Mouse (Mus musculus) mouse embryonic stem cell (cell line): ENCODE data around the gene Cdcp1.

ENCODE experiments used
- in situ Hi-C, 2 experiments: fragments of 300-500 bp; cut with MboI; formaldehyde crosslinking; loops; 1 replicate in 1 of 2; 3 replicates in 1 of 2; pipeline ENCODE4 v1.14.3; 2019 to 2020; ENCODE audit warnings: low sequenced_read_pairs in 2 of 2, low pct_unique_long_range_greater_than_20kb in 1 of 2, mixed read lengths in 1 of 2; ENCODE audit not compliant: unreplicated experiment in 1 of 2

Gene Cdcp1

DNA sequence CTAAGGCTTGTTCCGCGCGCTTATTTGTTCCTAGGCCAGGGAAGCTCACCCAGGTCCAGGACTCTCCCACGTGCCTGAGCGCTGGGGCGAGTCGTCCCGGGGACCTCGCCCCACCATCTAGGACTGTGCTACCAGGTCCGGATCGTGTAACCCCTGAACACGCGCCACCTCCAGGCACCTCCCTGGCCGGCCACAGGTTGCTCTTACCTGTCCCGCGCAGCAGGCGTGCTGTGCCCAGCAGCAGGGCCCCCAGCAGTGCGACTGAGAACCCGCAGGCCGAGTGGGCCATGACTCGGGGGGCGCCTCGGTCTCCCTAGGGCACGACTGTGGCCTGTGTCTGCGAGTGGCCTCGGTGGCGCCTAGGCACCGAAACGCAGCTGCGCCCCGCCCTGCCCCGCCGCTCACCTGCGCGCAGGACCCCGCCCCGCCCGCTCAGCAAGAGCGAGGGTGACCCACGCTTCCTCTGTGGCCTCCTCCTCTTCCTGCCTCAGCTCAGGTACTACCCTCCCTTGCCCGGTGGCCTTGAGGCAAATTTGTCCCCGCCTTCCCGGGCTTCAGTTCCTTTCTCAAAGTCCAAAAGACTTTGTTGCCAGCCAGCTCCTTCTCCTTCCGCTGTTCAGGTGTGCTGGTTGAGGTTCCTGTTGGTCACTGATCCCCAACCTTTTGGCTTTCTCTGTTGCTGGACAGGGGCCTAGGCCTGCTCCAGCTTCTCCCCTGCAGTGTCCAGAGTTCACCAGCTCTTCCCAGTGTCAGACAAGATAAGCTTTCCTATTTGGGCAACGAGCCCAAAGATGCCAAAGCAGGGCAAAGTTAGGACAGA, at the start of gene Cdcp1:
TSS of gene Cdcp1 (minus strand) at position 418 of the 820 bp plus-strand sequence.
- in situ Hi-C loops = no loop called here

DNA sequence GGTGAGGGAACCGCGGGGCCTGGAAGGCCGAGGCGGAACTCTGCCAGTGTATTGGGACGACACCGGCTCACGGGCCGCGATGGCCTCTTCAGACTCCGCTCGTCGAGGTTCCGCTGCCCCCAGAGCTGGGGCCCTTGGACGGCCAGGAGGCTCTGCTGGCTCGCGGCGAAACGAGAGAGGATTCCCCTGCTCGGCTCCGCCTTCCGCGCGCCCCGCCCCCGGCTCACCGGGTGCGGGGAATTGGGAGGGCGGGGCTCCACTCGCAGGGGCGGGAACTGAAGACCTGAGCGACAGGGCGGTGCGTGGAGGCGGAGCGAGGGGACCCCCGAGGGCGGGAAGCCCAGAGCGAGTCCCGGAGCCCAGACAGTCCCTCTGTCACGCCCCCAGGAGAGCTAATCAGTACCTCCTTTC, 44.8 kb upstream of the Cdcp1 start, which contains the start of gene Tmem158:
TSS of gene Tmem158 (minus strand) at position 154 of the 411 bp plus-strand sequence.
- in situ Hi-C loops = loop anchor here in 1 of 2 experiments (10.0 to 25.0 kb wide), 2 partner anchors 104 to 252 kb away; partner anchors contain the start of gene Lars2

DNA sequence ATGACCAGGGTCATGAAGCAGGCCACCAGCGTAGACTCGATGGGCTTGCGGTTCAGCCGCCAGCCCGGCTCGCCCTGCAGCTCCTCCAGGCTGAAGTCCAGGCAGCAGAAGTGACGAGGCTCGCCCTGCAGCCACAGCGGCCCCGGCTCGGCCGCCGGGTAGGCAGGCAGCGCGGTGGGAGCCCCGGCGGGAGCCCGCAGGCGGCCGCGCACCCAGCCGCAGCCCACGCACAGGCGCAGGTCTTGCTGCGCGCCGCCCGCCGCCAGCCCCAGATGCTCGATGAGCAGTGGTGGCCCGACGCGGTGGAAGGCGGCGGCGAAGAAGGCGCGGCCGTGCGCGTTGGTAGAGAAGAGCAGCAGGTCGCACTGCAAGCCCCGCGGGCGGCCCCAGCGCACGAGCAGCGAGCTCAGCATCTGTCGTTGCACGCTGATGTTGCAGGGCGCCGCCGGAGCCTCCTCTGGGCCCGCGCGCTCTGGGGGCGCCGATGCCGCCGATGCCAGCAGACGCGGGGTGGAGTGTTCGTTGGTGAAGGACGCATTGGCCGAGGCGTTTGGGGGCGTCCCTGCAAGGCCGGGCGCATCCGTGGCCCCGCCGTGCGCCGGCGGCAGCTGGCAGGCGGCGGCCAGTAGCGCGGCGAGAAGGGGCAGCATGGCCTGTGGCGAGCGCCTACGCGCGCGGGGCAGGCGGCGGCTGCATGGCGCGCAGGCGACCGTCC, 44.2 kb upstream of the Cdcp1 start:
- in situ Hi-C loops = loop anchor here (10.0 to 25.0 kb wide), 3 partner anchors 105 to 252 kb away; partner anchors contain the start of gene Lars2 (in 1 of the 2)

DNA sequence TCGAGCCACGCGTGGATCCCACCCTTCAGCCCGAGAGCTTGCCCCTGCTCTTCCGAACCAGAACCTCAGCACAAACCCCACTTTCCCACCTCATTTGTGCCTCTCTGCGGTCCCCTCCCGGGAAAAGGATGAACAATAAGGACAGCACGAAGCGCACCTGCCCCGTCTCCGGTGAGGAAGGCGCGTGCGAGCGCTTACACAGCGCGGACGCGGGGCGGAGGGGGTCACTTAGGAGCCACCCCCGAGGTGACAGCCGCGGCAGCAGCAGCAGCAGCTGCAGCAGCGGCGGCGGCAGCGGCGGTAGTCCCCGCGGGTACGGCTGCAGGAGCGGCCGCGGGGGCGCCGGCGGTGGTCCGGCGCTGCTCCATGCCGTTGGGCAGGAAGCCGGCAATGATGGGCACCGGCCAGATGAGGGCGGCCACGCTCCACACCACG, 43.6 kb upstream of the Cdcp1 start:
- in situ Hi-C loops = loop anchor here (10.0 to 25.0 kb wide), 2 partner anchors 175 to 253 kb away; no protein-coding TSS in a partner anchor

DNA sequence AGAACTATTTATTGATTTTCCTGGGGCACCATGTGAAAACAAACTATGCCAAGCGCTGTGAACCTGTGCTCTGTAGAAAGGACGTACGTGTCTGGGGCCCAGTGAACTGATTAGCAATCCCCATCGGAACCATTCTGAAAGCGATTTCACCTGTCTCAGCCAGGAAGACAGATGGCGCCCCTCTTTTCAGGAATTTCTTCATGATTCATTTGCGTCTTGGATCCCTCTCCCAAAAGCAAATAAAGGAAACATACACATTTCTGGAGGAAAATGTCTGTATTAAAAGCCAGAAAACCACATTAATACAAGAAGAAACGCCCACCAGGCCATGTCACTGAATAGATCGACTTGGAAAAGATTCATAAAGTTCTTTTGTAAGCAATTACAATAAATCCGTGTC, 43.0 kb upstream of the Cdcp1 start:
- in situ Hi-C loops = loop anchor here (10.0 to 25.0 kb wide), 2 partner anchors 176 to 254 kb away; no protein-coding TSS in a partner anchor

DNA sequence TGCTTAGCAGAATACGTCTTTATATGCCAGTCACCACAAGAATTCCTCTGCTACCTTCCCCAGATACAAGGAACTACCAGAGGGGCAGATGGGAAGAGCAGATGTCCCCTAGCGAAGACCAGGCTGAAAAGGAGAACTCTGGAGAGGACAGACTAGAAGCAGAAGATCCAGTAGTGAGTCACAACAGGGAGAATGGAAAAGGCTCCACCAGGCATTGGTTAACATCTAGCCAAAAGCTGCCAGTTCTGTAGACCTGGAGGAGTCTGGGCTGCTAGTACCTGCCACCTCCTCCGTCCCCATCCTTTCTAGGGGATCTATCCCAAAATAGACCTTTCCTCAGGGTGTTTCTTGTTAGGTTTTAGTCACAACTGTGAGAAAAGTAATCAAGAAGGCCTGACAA, 39.9 kb upstream of the Cdcp1 start:
- in situ Hi-C loops = loop anchor here (10.0 to 25.0 kb wide), 2 partner anchors 179 to 257 kb away; no protein-coding TSS in a partner anchor

DNA sequence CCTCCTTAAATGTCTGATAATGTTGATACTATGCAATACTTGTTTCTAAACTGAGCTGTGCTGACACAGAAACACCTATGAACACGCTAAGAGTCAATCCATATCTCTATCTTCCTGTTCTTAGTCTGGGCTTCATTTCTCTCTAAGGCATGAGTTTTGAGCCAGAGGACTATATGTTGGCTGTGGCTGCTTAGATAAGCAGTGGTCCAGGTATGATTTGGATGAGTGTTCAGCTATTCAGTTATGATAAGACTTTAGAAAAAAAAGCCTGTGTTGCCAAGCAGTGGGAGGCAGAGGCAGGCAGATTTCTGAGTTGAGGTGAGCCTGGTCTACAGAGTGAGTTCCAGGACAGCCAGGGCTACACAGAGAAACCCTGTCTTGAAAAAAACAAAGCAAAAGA, 32.2 kb upstream of the Cdcp1 start:
- in situ Hi-C loops = no loop called here

DNA sequence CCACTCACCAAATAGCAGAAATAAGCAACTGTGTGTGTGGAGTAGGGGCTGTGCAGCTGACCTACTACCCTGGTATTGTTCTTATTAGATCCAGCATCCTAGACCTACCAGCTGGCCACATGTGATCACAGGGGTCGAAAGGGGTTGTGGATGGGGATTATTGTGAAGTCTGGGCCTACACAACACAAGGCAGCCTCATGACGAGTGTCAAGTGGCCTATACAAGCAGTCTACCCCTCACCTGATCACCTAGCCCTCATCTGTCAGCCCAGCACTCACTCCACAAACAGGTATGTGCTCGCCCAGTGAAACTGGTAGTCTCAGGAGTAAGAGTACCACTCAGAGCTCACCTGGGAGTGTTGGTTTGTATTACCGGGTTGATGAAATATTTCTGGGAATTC, 29.3 kb upstream of the Cdcp1 start:
- in situ Hi-C loops = no loop called here

DNA sequence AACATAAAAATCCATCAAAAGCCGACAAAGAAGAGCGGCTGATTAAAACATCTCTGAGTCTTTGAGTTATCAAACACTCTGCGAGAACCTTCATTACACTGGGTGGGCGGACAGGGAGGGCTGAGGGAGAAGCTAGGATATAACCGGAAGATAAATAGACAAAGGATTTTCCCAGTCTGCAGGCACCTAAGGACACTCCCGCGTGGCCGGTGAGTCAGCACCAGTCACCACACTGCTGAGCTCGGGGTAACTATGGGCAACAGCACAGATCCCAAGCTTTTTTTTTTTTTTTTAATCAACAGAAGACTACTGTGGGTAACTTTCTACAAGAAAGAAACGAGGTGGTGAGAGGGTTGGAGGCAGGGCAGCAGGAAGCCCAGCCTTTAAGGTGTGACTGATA, 28.1 kb upstream of the Cdcp1 start:
- in situ Hi-C loops = no loop called here

DNA sequence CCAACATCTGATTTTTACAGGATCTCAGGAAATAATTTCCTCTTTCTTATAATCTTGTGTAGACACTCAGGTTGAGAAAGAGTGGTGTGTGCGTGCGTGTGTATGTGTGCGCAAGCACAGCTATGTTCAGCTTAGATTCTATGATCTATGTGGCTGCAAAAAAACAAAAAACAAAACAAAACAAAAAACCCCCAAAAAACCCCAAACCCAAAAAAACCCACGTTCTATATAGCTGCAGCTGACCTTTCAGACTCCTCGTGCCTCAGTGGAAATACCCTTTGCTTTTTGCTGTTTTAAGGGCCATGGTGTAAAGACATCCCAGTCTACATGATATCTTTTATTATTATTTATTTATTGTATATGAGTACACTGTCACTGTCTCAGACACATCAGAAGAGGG, 25.4 kb upstream of the Cdcp1 start:
- in situ Hi-C loops = no loop called here

DNA sequence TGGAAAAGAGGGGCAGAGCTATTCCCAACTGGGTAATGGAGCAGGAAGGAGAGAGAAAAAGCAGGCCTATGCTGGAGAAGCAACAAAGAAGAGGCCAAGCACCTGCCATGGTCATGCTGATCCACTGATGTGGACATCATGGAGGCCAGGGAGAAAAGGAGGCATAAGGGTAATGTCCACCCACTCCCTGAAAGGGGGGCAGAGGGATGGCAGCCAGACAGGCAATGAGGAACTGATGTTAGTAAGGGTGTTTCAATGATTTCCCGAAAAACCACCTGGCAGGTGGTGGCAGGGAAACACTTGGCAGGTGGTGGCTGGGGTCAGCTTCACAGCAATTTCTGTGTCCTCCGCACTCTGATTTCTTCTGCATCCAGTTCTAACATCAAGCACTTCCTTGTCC, 24.9 kb upstream of the Cdcp1 start:
- in situ Hi-C loops = no loop called here

DNA sequence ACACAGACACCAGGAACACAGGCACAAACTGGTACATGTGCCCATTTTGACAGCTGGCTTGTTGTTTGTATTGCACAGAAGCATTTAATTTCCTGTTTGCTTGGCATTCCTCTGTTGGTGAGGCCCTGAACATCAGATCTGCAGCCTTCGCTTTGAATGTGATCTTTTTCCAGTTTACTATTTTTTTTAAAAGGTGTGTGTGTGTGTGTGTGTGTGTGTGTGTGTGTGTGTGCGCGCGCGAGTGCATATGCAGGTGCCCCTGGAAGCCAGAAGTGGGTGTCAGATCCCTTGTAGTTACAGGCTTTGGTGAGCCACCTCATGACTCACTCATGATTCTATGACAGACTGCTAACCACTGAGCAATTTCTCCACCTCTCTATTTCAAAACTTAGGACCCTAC, 24.4 kb upstream of the Cdcp1 start:
- in situ Hi-C loops = no loop called here

DNA sequence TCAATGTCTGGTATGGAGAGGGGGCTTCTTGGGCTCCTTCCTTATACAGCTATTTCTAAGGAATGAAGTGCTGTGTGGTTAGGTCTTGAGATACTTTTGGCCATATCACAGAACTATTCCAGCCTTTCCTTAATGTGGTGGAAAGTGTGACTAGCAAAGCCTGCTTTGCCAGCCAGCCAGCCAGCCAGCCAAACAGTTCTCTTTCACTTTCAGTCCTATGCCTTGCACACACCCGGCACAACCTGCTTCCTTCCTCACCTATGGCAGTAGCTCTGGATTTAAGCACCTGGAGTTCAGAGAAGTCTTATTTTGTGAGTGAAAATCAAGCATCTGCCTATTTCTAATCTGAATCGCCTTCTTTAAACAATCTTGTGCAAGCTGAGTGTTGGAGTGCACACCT, 23.8 kb upstream of the Cdcp1 start:
- in situ Hi-C loops = no loop called here

DNA sequence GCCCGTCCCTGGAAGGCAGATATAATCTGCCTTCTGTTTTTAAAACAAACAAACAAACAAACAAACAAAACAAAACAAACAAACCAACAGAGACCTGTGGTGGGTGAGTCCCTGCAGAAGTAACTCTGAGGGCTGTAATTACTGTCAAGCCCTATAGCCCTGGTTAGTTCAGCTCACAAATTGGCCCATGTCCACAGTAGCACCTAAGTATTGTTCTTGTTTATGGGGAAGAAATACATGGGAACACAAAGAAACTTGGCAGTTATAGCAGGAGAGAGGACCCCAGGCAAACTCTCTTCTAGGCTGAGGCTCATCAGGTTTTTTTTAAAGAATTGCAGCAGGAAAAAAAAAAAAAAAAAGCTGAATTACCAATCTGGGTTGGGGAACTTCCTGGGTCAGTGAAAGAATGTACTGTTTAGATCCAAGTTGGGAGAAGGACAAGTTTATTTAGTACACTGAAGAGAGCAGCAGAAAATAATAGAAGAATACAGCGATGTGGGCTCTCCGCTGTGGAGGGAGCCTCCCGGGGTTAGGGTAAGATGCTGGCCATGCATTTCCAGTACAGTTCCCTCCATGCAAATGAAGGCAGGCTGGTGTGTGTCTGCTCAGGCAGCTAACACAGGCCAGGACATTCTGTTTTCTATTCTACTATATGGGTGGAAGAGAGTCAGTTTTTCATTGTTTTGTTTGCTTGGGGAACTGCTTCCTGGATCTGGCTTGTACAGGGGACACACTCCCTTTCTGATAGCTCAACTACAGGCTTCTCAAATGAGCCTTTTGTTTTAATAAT, 22.6 kb upstream of the Cdcp1 start:
- in situ Hi-C loops = no loop called here

DNA sequence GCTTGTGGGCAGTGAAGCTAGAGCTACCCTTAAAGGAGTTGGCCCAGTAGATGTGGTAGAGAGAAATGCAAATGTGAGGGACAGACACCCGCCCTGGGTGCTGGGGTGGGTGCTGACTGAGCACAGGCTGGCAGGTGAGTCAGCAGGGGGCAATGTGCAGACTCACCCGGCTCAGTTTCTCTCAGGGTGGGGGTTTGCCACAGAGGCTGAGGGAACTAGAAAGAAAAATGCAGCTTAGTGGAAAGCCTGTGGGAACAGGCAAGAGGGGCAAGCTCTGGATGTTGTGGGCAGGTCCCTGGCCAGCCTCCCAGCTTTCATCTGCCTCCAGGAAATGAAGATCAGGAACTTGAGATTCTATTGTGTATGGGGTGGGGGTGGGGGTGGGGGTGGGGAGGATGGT, 21.9 kb upstream of the Cdcp1 start:
- in situ Hi-C loops = no loop called here

DNA sequence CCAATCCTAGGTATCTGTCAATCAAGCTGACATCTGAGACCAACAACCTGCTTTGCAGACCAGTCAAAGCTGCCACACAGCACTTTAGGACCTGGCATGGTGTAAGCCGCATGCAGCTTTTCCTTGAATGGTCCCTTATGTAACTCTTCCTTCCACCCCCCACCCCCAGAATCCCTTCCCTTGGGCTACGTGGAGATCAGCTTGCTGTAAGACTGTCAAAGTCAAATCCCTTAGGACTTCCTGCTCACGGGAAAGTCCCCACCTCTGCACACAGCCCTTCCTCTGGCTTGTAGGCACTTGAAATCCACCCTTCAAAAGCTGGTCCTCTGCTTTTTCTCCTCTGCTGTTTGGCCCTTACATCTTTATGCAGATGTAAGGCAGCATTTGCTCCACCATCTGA, 19.8 kb upstream of the Cdcp1 start:
- in situ Hi-C loops = no loop called here

DNA sequence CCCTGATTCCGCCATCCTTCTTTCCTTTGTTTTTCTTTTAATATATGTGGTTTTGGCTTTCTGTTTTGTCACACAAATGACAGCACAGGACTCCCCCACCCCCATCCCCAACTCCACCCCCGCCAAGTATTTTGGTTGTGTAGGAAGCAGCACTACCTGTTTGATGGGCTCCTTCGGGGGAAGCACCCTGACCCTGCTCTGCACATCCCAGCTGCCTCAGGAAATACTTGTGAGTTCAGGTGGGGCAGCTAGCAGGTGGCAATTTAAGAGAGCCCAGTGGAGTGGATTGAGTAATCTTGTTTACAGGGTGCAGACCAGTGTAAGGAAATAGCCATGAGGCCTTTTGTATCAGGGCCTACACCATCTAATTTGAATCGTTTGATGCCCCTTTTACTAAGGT, 14.0 kb upstream of the Cdcp1 start:
- in situ Hi-C loops = no loop called here

DNA sequence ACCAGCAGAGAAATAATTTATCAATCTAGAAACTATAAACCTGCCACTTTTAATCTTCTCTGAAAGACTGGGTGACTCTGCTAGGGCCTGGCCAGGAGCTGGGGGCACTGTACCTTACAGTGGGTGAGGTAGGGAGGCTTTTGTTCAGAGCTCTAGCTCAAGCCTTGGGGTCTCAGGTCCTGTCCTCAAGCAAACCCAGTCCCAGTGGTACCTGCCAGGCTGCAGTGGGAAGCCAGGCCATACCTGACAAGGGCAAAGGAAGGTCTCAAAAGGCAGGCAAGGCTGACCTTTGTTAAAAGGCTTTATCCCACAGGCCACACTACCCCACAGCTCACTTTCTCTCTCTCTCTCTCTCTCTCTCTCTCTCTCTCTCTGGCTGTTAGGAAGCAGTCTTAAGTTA, 12.8 kb upstream of the Cdcp1 start:
- in situ Hi-C loops = no loop called here
